Mouse (Mus musculus): ENCODE data around the gene Svbp. TPM values are rescaled to one million over a fixed set of nuclear protein-coding genes. Genes with fewer than 3 reads are reported as not detected.

Gene Svbp
- total and polyA plus RNA-seq, 2 experiments = 10.0 to 14.8 TPM

DNA sequence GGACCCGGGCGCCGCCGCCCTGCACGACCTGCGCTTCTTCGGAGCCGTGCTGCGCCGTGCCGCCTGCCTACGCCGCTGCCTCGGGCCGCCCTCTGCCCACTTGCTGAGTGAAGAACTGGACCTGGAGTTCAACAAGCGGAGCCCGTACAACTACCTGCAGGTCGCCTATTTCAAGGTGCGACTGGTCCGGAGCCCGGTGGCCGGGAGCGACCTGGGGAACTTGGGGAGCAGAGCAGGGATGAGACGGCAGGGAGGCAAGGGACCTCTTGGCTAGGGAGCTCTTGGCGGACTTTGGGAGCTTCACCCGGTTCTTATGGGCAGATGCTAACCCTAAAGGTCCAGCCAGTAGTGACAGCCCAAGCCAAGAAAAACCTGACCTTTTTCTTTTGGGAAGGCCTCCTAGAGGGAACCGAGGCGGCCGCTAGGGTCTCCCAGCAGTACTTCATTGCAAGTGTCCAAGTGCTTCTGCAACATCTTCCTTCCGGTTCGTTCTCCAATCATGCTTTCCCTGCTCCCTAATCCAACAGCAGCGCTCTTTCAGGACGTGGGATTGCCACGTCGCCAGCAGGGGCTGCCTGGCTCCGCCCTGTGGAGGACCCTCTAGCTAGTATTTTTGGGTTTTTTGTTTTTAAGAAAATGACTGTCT is 38.3 kb downstream of the Svbp start:
- Histone ChIP-seq H3K36me3 (ENCODE audit: control insufficient read depth, insufficient read depth, low read length) (peaks cover 2% of the 10 kb centered on the region; the same call in 1 of the 2 replicates), H3K27ac (replicated peaks; ENCODE audit: insufficient read depth, low read depth, low read length) (peak overlapping the region; percentile 56), H3K4me3 (ENCODE audit: insufficient read depth, low read depth, low read length) (peak overlapping the region; percentile 83), H3K9ac (ENCODE audit: low read depth, low read length) (peak overlapping the region; percentile 93), H3K4me1 (ENCODE audit: control insufficient read depth, insufficient read depth, low read length) (no peaks in the 10 kb centered on the region; the same call in 1 of the 2 replicates), H3K79me2 (ENCODE audit: control insufficient read depth, insufficient read depth, low read length) (peaks cover 9% of the 10 kb centered on the region; the same call in 1 of the 2 replicates), H3K27me3 (ENCODE audit: control insufficient read depth, insufficient read depth, low read length) (no peaks in the 10 kb centered on the region)
- no peak for TF ChIP-seq POLR2A (IDR thresholded peaks at IDR 0.05; ENCODE audit: extremely low read depth, insufficient read depth, low read length)
- TF ChIP-seq CTCF (IDR thresholded peaks at IDR 0.05; ENCODE audit: low read depth, low read length) = no peak; the same call in 1 of the 2 replicates
- 1% methylated on average over 36 of the region's 36 CpGs for WGBS
- peak; percentile 72 for DNase-seq (ENCODE audit: extremely low read depth, low read depth, low spot score)

DNA sequence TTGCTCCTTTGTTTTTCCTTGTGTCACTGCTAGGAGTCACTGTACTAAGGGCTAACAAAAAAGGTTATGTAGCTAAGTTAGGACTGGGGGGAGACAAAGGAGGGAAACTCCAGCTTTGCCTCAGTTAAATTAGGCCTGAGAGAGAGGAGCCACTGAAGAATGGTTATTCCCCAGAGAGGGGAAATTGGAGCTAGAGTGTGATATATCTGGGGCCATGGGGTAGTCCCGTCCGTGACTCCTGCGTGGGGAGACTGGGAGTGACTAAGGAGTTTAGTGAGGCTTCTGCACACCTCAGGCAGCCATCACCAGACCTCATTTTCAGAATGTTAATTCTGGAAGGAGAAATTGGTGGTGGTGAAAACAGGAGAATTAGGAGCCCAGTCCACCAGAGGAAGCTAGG is 39.2 kb downstream of the Svbp start:
- Histone ChIP-seq H3K36me3 (ENCODE audit: control insufficient read depth, insufficient read depth, low read length) (no peaks in the 10 kb centered on the region; the same call in 1 of the 2 replicates), H3K27ac (replicated peaks; ENCODE audit: insufficient read depth, low read depth, low read length) (no peak overlapping the region), H3K79me2 (ENCODE audit: control insufficient read depth, insufficient read depth, low read length) (peaks cover 9% of the 10 kb centered on the region; the same call in 1 of the 2 replicates), H3K9ac (ENCODE audit: low read depth, low read length) (no peak overlapping the region), H3K4me3 (ENCODE audit: insufficient read depth, low read depth, low read length) (no peak overlapping the region), H3K4me1 (ENCODE audit: control insufficient read depth, insufficient read depth, low read length) (no peaks in the 10 kb centered on the region; the same call in 1 of the 2 replicates), H3K27me3 (ENCODE audit: control insufficient read depth, insufficient read depth, low read length) (no peaks in the 10 kb centered on the region)
- TF ChIP-seq CTCF (IDR thresholded peaks at IDR 0.05; ENCODE audit: low read depth, low read length) (no peak), POLR2A (IDR thresholded peaks at IDR 0.05; ENCODE audit: extremely low read depth, insufficient read depth, low read length) (no peak)
- no peak for DNase-seq (ENCODE audit: extremely low read depth, low read depth, low spot score)
- WGBS = 96% methylated on average over 3 of the region's 3 CpGs

DNA sequence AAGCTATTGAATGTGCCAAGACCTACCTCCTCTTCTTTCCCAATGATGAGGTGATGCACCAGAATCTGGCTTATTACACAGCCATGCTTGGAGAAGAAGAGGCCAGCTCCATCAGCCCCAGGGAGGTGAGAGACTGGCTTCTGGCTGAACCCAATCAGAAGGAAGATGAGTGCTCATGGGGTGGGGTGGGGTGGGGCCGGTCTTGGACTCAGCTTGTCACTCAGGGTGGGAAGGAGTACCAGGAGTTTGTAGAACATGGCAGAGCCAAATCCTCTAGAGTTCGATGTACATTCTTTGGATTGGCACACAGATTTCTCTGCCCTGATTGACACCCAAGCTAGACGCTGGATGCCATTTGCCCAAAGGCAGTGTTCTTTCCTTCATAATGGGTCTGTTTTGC is 43.6 kb downstream of the Svbp start:
- no peak for DNase-seq (ENCODE audit: extremely low read depth, low read depth, low spot score)
- TF ChIP-seq POLR2A (IDR thresholded peaks at IDR 0.05; ENCODE audit: extremely low read depth, insufficient read depth, low read length) = no peak
- no peak for TF ChIP-seq CTCF (IDR thresholded peaks at IDR 0.05; ENCODE audit: low read depth, low read length)
- Histone ChIP-seq H3K36me3 (ENCODE audit: control insufficient read depth, insufficient read depth, low read length) (peaks cover 7% of the 10 kb centered on the region; the same call in 1 of the 2 replicates), H3K4me1 (ENCODE audit: control insufficient read depth, insufficient read depth, low read length) (peaks cover 6% of the 10 kb centered on the region; the same call in 1 of the 2 replicates), H3K4me3 (ENCODE audit: insufficient read depth, low read depth, low read length) (no peak overlapping the region), H3K9ac (ENCODE audit: low read depth, low read length) (no peak overlapping the region), H3K79me2 (ENCODE audit: control insufficient read depth, insufficient read depth, low read length) (no peaks in the 10 kb centered on the region), H3K27ac (replicated peaks; ENCODE audit: insufficient read depth, low read depth, low read length) (no peak overlapping the region), H3K27me3 (ENCODE audit: control insufficient read depth, insufficient read depth, low read length) (no peaks in the 10 kb centered on the region)
- WGBS = 70% methylated on average over 3 of the region's 3 CpGs

DNA sequence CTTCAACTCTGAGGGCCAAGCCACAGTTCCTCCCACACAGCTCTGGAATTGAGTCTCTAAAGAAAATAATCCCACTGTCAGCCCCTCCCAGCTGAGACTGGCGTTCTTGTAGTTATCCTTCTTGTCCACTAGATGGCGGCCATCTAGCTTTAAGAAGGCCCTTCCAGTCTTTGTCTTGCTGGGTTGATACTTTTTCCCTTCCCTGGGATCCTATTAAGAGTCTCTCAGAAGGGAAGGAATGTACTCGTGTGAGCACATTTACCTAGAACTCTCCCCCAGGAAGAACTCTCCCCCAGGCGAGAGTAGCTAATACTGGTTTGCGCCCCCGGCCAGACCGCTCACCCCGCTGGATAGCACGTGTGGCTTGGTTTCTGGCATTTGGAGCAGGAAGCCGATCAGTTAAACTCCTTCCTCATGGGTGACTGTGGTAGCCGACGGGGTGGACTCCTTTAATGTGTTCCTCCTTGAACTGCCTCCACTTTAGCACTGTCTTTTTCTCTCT is 44.1 kb downstream of the Svbp start:
- no peaks in the 10 kb centered on the region for H3K27me3 ChIP-seq (ENCODE audit: control insufficient read depth, insufficient read depth, low read length)
- peaks cover 7% of the 10 kb centered on the region; the same call in 1 of the 2 replicates for H3K36me3 ChIP-seq (ENCODE audit: control insufficient read depth, insufficient read depth, low read length)
- no peak for DNase-seq (ENCODE audit: extremely low read depth, low read depth, low spot score)
- H3K79me2 ChIP-seq (ENCODE audit: control insufficient read depth, insufficient read depth, low read length) = no peaks in the 10 kb centered on the region
- 58% methylated on average over 12 of the region's 12 CpGs for WGBS
- no peak overlapping the region for H3K27ac ChIP-seq (replicated peaks; ENCODE audit: insufficient read depth, low read depth, low read length)
- TF ChIP-seq CTCF (IDR thresholded peaks at IDR 0.05; ENCODE audit: low read depth, low read length) (peak; percentile 54; the same call in 1 of the 2 replicates), POLR2A (IDR thresholded peaks at IDR 0.05; ENCODE audit: extremely low read depth, insufficient read depth, low read length) (no peak)
- H3K4me3 ChIP-seq (ENCODE audit: insufficient read depth, low read depth, low read length) = peak overlapping the region; percentile 27; the same call in 1 of the 2 replicates
- H3K4me1 ChIP-seq (ENCODE audit: control insufficient read depth, insufficient read depth, low read length) = peaks cover 6% of the 10 kb centered on the region; the same call in 1 of the 2 replicates
- no peak overlapping the region; the same call in 1 of the 2 replicates for H3K9ac ChIP-seq (ENCODE audit: low read depth, low read length)

DNA sequence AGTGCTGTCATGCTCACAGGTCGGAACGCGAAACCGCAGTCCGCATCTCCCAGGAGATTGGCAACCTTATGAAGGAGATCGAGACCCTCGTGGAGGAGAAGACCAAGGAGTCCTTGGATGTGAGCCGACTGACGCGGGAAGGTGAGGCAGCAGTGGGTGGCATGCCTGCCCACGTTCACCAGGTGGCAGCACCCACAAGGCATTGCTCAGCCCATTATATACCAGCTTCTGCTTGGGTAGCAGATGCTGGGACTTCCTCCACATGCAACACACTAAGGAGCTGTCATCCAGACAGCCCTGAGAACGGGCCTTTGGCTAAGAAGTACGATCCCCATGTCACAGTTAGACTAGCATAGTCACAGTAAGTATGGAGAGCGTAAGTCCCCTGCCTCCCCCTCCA is 46.6 kb downstream of the Svbp start:
- Histone ChIP-seq H3K79me2 (ENCODE audit: control insufficient read depth, insufficient read depth, low read length) (no peaks in the 10 kb centered on the region), H3K9ac (ENCODE audit: low read depth, low read length) (no peak overlapping the region), H3K27ac (replicated peaks; ENCODE audit: insufficient read depth, low read depth, low read length) (no peak overlapping the region), H3K27me3 (ENCODE audit: control insufficient read depth, insufficient read depth, low read length) (no peaks in the 10 kb centered on the region), H3K36me3 (ENCODE audit: control insufficient read depth, insufficient read depth, low read length) (peaks cover 7% of the 10 kb centered on the region; the same call in 1 of the 2 replicates), H3K4me3 (ENCODE audit: insufficient read depth, low read depth, low read length) (no peak overlapping the region), H3K4me1 (ENCODE audit: control insufficient read depth, insufficient read depth, low read length) (peaks cover 6% of the 10 kb centered on the region; the same call in 1 of the 2 replicates)
- TF ChIP-seq POLR2A (IDR thresholded peaks at IDR 0.05; ENCODE audit: extremely low read depth, insufficient read depth, low read length) = no peak
- peak; percentile 78 for TF ChIP-seq CTCF (IDR thresholded peaks at IDR 0.05; ENCODE audit: low read depth, low read length)
- no peak for DNase-seq (ENCODE audit: extremely low read depth, low read depth, low spot score)
- 91% methylated on average over 14 of the region's 14 CpGs for WGBS

Measured in liver, adult 2 months (tissue).